Mouse (Mus musculus): ENCODE measurements around the gene Tmprss7. TPM values are rescaled to one million over a fixed set of nuclear protein-coding genes. Genes with fewer than 3 reads are reported as not detected.

Gene Tmprss7
- polyA plus RNA-seq (2015; fragmentation: Nextera tagmentation; extraction: Ambion mirVana), result 0.09 TPM in 1 of 2 replicates, not detected in the other

DNA sequence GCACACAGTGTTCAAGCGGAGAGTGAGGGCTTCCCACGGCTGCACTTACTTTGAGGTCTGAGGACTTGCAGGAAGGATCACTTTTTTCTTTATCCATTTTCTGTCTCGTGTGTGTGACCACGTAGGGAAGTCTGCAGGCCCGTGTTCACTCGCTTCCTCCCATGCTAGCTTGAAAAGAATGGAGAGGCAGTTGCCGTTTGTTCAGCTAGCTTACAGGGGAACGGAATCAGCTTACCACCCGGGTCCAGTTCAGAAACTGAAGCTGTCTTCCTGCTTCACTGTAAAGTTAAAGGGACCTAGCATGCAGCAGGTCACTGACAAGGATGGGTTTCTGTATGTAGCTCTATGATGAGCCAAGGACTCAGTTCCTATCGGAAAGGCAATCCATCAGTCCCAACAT lies at the start of gene Tmprss7:
Tmprss7 (minus strand) TSS at position 101 of the 400 bp plus-strand sequence.
- Histone ChIP-seq H3K4me2 (no peak within 1 kb of the TSS), H3K27ac (no peak within 1 kb of the TSS), H3K36me3 (no peaks in the 10 kb centered on the region), H3K4me1 (peaks cover 5% of the 10 kb centered on the region; the same call in 1 of the 2 replicates), H3K9me3 (replicated peaks) (no peaks in the 10 kb centered on the region), H3K4me3 (replicated peaks) (no peak within 1 kb of the TSS), H3K27me3 (no peaks in the 10 kb centered on the region), H3K9ac (no peak within 1 kb of the TSS)
- ATAC-seq (replicated peaks; ENCODE audit: low FRiP score), result no peak
- 64% methylated on average over 10 of the region's 10 CpGs for WGBS

DNA sequence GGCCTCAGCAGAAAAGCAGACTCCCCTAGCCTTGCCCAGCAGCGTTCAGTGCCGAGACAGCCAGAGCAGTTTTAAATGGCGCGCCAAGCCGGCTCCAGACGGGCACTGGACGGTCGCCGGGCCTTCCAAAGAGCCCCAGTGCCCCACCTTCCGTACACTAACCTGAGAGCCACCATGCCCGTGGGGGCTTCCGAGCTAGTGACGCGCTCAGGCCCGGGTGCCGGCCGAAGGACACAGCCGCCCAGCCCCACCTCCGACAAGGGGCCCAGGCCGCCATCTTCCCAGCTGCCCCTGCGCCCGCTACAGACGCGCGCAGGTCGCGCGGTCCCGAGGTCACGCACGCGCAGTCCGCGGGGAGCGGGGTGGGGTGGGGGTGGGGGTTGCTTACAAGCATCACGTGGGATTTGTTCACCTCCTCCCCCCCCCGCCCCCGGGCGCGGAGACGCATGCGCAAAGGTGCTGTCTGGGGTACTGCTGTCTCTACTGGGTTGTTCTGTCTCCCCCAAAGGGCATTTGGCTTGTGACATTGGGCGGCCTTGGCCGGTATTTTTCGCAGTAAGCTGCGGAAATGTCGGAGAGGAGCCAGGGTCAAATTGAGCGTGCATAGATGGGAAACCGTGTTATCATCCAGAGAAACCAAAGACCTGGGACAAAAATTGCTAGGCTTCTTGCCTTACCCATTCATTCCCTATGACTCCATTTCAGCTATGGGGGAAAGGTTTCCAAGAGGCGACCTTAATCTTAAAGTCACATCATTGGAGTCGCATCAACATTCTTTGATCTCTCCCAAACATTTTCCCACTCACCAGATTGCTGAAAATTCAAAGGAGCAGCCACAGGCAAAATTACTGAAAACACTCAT lies 49.4 kb upstream of the Tmprss7 start, which contains the start of gene Abhd10:
Abhd10 (minus strand) TSS at position 341 of the 862 bp plus-strand sequence.
- H3K4me1 ChIP-seq, result peaks cover 18% of the 10 kb centered on the region
- WGBS, result under 1% methylated on average over 51 of the region's 51 CpGs
- H3K27me3 ChIP-seq, result no peaks in the 10 kb centered on the region
- peak within 1 kb of the TSS; percentile 66 for H3K4me2 ChIP-seq
- H3K9me3 ChIP-seq (replicated peaks), result no peaks in the 10 kb centered on the region
- peak within 1 kb of the TSS; percentile 86 for H3K4me3 ChIP-seq (replicated peaks)
- H3K9ac ChIP-seq, result peak within 1 kb of the TSS; percentile 95
- peak; percentile 98 for ATAC-seq (replicated peaks; ENCODE audit: low FRiP score)
- H3K36me3 ChIP-seq, result peaks cover 29% of the 10 kb centered on the region
- peak within 1 kb of the TSS; percentile 97 for H3K27ac ChIP-seq

DNA sequence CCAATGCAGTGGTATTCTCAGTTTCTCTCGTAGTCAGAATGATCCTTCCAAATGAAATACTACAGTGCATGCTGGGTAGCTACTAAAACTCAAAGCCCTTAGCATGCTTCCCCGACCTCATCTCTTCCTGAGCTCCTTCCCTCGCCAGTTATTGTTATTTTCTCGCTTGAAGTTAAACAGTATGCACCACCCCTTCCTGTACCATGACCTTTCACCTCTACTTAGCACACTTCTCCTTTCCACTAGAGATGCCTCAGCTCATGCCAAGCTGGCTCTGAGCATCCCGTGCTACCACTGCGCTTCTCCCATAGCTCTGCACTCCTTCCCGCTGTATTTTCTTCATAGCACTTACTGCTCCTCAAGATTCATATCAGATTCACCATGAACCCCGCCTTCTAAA lies 44.4 kb upstream of the Tmprss7 start:
- ATAC-seq (replicated peaks; ENCODE audit: low FRiP score), result no peak
- no peaks in the 10 kb centered on the region for H3K27me3 ChIP-seq
- 86% methylated on average over 8 of the region's 8 CpGs for WGBS

DNA sequence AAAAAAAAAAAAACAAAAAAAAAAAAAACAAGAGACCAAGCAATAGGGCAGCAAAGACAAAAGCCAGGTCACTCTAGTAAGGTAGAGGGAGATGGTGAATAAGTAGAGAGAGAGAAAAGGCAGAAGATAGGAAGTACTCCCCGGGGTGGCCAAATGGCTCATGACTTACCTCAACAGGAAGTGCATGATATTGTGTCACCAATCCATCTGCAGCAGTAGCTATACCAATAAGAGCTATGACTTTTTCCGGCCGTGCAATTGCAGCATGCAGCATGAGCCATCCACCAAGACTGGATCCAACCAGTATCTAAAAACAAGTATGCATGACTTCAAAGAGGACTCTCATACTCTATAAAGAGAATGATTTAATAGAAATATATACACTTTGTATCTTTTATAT lies 43.3 kb upstream of the Tmprss7 start:
- Histone ChIP-seq H3K9ac (no peak overlapping the region), H3K36me3 (peaks cover 68% of the 10 kb centered on the region), H3K4me1 (peaks cover 8% of the 10 kb centered on the region), H3K4me2 (no peak overlapping the region), H3K9me3 (replicated peaks) (no peaks in the 10 kb centered on the region), H3K4me3 (replicated peaks) (no peak overlapping the region), H3K27me3 (no peaks in the 10 kb centered on the region), H3K27ac (no peak overlapping the region)
- WGBS, result 89% methylated on average over 3 of the region's 3 CpGs
- ATAC-seq (replicated peaks; ENCODE audit: low FRiP score), result no peak

More for the DNA sequence above, 44.4 kb upstream of the Tmprss7 start:
- Histone ChIP-seq H3K27ac (no peak overlapping the region), H3K9ac (no peak overlapping the region), H3K4me3 (replicated peaks) (no peak overlapping the region), H3K4me1 (peaks cover 8% of the 10 kb centered on the region), H3K9me3 (replicated peaks) (no peaks in the 10 kb centered on the region), H3K4me2 (no peak overlapping the region), H3K36me3 (peaks cover 56% of the 10 kb centered on the region)

DNA sequence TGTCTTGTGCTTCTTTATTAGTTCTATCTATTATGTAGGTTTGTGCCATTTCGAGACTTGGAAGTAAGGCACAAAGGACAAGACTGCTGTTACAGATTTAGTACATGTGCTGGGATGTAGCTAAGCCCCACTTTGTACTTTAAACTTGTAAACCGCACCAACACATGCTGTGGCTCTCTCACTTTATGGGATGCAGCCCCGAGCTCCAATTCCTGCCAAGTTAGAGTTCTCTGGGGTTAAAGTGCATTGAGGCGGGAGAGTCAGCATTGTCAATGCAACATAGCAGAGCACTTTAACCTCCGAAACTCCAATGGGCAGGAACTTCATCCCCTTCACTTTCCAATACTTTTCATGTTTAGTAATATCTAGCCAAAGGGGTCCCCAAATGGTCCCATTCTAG lies 35.7 kb upstream of the Tmprss7 start:
- ATAC-seq (replicated peaks; ENCODE audit: low FRiP score), result no peak
- H3K4me2 ChIP-seq, result no peak overlapping the region
- peaks cover 51% of the 10 kb centered on the region for H3K36me3 ChIP-seq
- no peak overlapping the region for H3K27ac ChIP-seq
- H3K9me3 ChIP-seq (replicated peaks), result no peaks in the 10 kb centered on the region
- H3K27me3 ChIP-seq, result no peaks in the 10 kb centered on the region
- H3K4me3 ChIP-seq (replicated peaks), result no peak overlapping the region
- H3K9ac ChIP-seq, result no peak overlapping the region
- 84% methylated on average over 5 of the region's 5 CpGs for WGBS
- peaks cover 7% of the 10 kb centered on the region for H3K4me1 ChIP-seq

DNA sequence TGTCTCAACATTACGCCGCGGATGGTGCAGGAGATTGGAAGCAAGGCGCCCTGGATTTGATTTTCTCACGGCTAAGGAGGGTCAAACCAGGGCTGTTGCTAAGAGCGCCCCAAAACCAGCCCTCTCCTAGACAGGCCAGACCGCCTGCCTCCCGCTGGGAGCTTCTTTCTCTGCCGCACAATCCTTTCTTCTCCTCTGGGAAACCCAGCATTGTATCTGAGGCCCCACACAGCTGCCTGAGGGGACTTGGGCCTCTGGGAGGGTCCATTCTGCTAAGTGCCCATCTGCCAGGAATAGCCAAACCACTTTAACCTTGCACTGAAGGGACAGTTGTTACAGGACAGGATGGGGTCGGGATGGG lies 31.3 kb upstream of the Tmprss7 start:
- 0 out of 2 replicates have a peak overlapping the region, but pooled peaks have one; percentile 4 for H3K27ac ChIP-seq
- H3K36me3 ChIP-seq, result peaks cover 14% of the 10 kb centered on the region
- H3K9ac ChIP-seq, result peak overlapping the region; percentile 50
- ATAC-seq (replicated peaks; ENCODE audit: low FRiP score), result peak; percentile 75
- H3K4me2 ChIP-seq, result peak overlapping the region; percentile 86
- no peaks in the 10 kb centered on the region for H3K9me3 ChIP-seq (replicated peaks)
- 4% methylated on average over 10 of the region's 10 CpGs for WGBS
- peak overlapping the region; percentile 51 for H3K4me3 ChIP-seq (replicated peaks)
- peaks cover 14% of the 10 kb centered on the region for H3K4me1 ChIP-seq
- no peaks in the 10 kb centered on the region for H3K27me3 ChIP-seq

DNA sequence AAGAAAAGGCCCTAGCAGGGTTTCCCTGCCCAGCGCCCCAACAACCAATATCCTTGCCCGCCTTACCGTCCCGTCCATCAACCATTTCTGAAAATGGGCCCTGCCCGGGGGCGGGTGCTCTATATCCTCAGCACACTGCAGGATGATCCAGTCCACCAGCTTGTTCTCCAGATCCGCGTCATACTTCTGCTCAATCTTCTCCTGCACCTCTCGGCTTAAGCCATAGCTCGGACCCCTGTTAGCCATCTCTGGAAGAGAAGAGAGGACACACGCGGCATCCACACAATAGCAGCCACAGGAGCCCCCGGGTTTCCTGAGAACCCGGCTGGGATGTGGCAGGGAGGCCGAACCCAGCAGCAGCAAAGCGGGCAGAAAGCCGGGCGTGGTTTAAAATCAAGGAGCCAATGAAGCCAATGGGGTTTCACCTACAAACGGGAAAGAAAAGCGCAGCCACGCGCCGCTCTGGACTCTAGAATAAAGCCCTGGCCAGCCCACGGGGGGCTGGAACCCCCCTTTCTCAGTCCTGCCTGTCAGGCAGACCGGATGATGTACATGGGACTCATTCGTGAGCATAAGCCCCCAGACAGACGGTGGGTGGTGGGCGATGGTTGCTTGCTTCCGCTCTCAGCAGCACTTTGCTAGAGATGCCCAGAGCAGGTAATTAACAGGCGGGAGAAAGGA lies 30.7 kb upstream of the Tmprss7 start, which contains the start of gene Tagln3:
Tagln3 (minus strand) TSS at position 548 of the 681 bp plus-strand sequence.
- Histone ChIP-seq H3K9me3 (replicated peaks) (no peaks in the 10 kb centered on the region), H3K27ac (0 out of 2 replicates have a peak within 1 kb of the TSS, but pooled peaks have one; percentile 4), H3K27me3 (no peaks in the 10 kb centered on the region), H3K4me1 (peaks cover 14% of the 10 kb centered on the region), H3K9ac (peak within 1 kb of the TSS; percentile 50), H3K4me2 (peak within 1 kb of the TSS; percentile 86), H3K4me3 (replicated peaks) (peak within 1 kb of the TSS; percentile 51), H3K36me3 (peaks cover 9% of the 10 kb centered on the region)
- 2% methylated on average over 30 of the region's 30 CpGs for WGBS
- ATAC-seq (replicated peaks; ENCODE audit: low FRiP score), result peak; percentile 79

DNA sequence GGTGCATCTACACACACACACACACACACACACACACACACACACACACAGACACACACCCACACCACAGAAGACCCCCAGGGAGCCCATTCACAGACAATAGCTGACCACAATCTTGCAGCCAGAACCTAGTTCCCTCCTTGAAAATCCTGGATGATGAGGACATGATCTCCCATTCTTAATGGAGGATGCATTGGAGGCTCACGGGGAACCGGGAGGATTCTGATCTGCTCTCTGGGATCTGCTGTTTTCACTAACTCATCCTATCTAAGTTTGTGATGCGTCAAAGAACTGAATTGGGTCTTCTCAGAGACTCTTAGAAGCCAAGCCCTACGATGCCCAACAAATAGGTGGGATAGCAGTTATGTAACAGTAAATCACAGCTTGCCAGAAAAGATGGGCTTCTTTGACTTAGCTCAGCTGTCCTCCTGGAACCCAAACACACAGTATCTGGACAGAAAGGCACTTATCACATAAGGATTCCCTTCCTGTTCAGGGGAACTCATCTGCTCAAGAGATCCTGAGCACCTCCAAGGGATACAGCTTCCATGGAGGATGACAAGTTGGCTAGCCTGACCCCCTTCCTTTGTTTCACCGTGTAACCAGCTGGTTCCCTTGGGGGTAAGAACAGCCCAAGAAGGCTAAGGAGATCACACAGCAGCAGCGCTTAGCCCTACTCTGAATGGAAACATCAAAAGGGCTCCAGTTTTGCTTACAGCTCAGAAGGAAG lies 29.9 kb upstream of the Tmprss7 start:
- 63% methylated on average over 6 of the region's 6 CpGs for WGBS
- H3K36me3 ChIP-seq, result peaks cover 2% of the 10 kb centered on the region; the same call in 1 of the 2 replicates
- H3K27me3 ChIP-seq, result no peaks in the 10 kb centered on the region
- no peak for ATAC-seq (replicated peaks; ENCODE audit: low FRiP score)
- H3K4me3 ChIP-seq (replicated peaks), result peak overlapping the region; percentile 51
- H3K9me3 ChIP-seq (replicated peaks), result no peaks in the 10 kb centered on the region
- H3K27ac ChIP-seq, result no peak overlapping the region
- H3K9ac ChIP-seq, result peak overlapping the region; percentile 50; the same call in 1 of the 2 replicates
- H3K4me1 ChIP-seq, result peaks cover 14% of the 10 kb centered on the region
- H3K4me2 ChIP-seq, result peak overlapping the region; percentile 86

DNA sequence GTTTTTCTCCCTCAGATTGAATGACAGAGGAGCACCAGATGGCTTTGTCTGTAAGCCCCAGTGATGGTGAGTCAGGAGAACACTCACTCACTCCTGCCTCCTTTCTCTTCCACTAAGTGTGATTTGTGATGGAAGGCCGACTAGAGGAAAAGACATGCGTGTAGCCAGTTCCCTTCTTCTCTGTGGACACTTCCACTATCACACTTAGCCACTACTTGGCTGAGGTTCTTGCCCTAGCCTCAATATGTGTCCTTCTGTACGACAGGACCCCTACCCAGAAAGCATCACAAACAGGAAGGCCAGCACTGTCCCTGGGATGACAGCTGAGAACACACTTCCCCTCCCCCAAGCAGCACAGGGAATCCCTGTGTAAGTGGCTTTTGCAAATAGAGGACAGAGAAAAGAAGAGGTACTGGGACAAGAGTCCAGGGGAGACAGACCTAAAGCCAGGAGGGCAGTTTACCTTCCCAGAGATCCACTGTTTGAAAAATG lies 29.0 kb upstream of the Tmprss7 start:
- no peaks in the 10 kb centered on the region for H3K9me3 ChIP-seq (replicated peaks)
- 76% methylated on average over 3 of the region's 3 CpGs for WGBS
- H3K4me2 ChIP-seq, result no peak overlapping the region
- no peak for ATAC-seq (replicated peaks; ENCODE audit: low FRiP score)
- peaks cover 14% of the 10 kb centered on the region for H3K4me1 ChIP-seq
- H3K9ac ChIP-seq, result no peak overlapping the region
- no peaks in the 10 kb centered on the region for H3K36me3 ChIP-seq
- no peaks in the 10 kb centered on the region for H3K27me3 ChIP-seq
- no peak overlapping the region for H3K4me3 ChIP-seq (replicated peaks)
- no peak overlapping the region for H3K27ac ChIP-seq

DNA sequence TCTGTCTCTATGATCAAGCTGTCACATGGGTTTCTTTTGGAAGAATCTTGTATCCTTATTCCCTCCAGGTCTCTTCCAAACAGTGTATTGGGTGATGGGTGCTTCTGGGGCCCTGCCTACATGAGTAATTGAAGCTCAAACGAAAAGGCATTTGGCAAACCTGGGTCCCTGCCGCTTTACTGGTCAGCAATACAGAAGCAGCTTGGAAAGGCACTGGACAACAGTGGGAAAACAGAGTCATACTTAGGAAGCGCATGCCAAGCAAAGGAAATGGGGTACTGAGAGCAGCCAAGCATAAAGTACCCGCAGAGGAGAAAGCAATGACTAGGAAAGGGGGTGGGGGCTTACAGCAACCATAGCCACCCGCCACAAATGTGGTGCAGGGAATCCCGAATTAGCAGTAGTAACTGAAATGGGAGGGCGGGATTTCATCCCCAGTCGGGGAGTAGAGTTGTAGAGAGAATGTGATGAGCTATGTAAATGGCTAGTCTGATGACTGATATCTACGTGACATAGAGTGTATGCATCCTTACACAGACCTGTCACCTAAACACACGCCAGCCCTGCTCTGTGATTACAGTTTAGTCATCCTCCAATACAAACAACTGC lies 26.7 kb upstream of the Tmprss7 start:
- WGBS, result 84% methylated on average over 10 of the region's 10 CpGs
- no peak overlapping the region for H3K27ac ChIP-seq
- no peak for ATAC-seq (replicated peaks; ENCODE audit: low FRiP score)

DNA sequence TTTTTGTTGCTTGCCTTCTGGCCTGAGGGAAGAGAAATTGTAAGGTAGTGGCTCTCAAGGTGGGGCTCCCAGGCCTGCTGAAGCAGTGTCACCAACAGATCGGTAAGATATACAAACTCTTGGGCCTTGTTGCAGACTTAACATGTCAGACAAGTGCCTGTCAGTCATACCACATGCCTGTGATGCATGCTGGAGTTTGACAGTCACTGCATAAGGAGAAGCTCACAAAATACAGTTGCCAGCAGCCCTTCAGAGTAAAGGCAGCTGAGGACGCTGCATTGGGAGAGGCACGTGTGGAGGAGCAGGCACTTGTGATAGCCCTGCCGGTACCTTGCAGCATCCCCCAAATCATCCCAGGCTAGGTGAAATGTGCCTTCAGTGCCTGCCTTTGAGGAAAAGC lies 24.8 kb upstream of the Tmprss7 start:
- no peaks in the 10 kb centered on the region; the same call in 1 of the 2 replicates for H3K36me3 ChIP-seq
- no peak overlapping the region for H3K4me3 ChIP-seq (replicated peaks)
- ATAC-seq (replicated peaks; ENCODE audit: low FRiP score), result no peak
- 97% methylated on average over 4 of the region's 4 CpGs for WGBS
- no peaks in the 10 kb centered on the region; the same call in 1 of the 2 replicates for H3K9me3 ChIP-seq (replicated peaks)
- H3K9ac ChIP-seq, result no peak overlapping the region
- no peak overlapping the region for H3K4me2 ChIP-seq
- no peaks in the 10 kb centered on the region for H3K4me1 ChIP-seq
- no peak overlapping the region for H3K27ac ChIP-seq
- H3K27me3 ChIP-seq, result no peaks in the 10 kb centered on the region

More for the DNA sequence above, 26.7 kb upstream of the Tmprss7 start:
- H3K4me3 ChIP-seq (replicated peaks), result no peak overlapping the region
- no peak overlapping the region for H3K9ac ChIP-seq
- no peaks in the 10 kb centered on the region; the same call in 1 of the 2 replicates for H3K36me3 ChIP-seq
- H3K9me3 ChIP-seq (replicated peaks), result no peaks in the 10 kb centered on the region; the same call in 1 of the 2 replicates
- H3K4me1 ChIP-seq, result peaks cover 14% of the 10 kb centered on the region
- no peak overlapping the region for H3K4me2 ChIP-seq
- H3K27me3 ChIP-seq, result no peaks in the 10 kb centered on the region
